In the genomic region with DNA sequence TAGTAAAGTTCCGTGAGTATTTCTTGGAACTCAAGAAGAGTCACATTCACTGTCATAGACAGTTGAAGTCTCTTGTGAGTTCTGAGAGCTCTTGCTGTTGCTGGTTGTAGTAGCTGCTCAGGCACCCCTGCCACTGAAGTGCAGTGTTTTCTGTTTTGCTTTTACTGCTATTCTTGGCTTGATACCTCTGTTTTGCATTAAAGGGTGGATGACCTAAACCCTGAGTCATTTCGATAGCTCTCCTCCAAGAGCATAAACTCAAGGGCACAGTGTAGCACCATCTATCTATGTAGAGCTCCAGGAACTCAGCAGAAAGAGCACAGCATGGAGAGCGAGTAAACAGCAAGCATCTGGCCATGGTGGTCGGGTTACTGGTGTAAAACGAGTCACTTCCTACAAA, we compare ENCODE assay signal across 16 mouse cellular contexts. TPM values are rescaled to one million over a fixed set of nuclear protein-coding genes. Genes with fewer than 3 reads are reported as not detected.
DNase-seq lines count a peak whose midpoint lies in the region; ATAC-seq lines count a peak whose summit lies in the region.
"Had no signal": no experiment of that assay in that cellular context is flagged by ENCODE, and none has a peak within 500 bp of the region (broad histone marks: within the 10 kb centered on the region; RNA-seq: fewer than 3 reads in every experiment).

No protein-coding gene starts in this region.

- H3K4me2 ChIP-seq in heart, embryonic 11.5 days = peak overlapping the region; percentile 38
- H3K4me2 ChIP-seq in heart, embryonic 16.5 days (ENCODE audit: low read depth, low read length) = peak overlapping the region; percentile 50
- H3K4me2 ChIP-seq in forebrain, embryonic 16.5 days (ENCODE audit: low read length) = no peak overlapping the region
- no peak overlapping the region for H3K4me2 ChIP-seq in hindbrain, embryonic 12.5 days (replicated peaks)
- H3K4me2 ChIP-seq: lung, embryonic 15.5 days; midbrain, embryonic 11.5 days had no signal

- no peak for DNase-seq in heart, adult 8-10 months (ENCODE audit: low spot score)
- DNase-seq in 416B (ENCODE audit: low read depth) = peak; percentile 43
- DNase-seq in CD4-positive, CD25-positive, alpha-beta regulatory T cell, adult 2 months (ENCODE audit: low read depth, low spot score) = peak; percentile 45
- DNase-seq in left cerebral cortex, postnatal 10 days (ENCODE audit: extremely low spot score in 1 of 2, low spot score in 2 of 2) = no peak
- DNase-seq: adrenal gland, postnatal 25 days; kidney, postnatal 4 days; retina, postnatal 1 day; spleen, adult 18-20 months; thymus, adult 18-20 months had no signal

- intact Hi-C loops in left cerebral cortex, postnatal 10 days (cut with DNase I) = no loop called here

- H3K9ac ChIP-seq in heart, embryonic 11.5 days (ENCODE audit: low read depth, low read length) = no peak overlapping the region
- H3K9ac ChIP-seq in heart, embryonic 16.5 days (ENCODE audit: low read length) = peak overlapping the region; percentile 29; the same call in 1 of the 2 replicates
- no peak overlapping the region for H3K9ac ChIP-seq in forebrain, embryonic 16.5 days (replicated peaks; ENCODE audit: low read depth, low read length)
- no peak overlapping the region for H3K9ac ChIP-seq in hindbrain, embryonic 12.5 days
- H3K9ac ChIP-seq: lung, embryonic 15.5 days had no signal

- no peaks in the 10 kb centered on the region for H3K27me3 ChIP-seq in heart, embryonic 11.5 days (ENCODE audit: control insufficient read depth, insufficient read depth, low read length)
- no peaks in the 10 kb centered on the region for H3K27me3 ChIP-seq in heart, embryonic 16.5 days (ENCODE audit: control insufficient read depth, insufficient read depth, low read length)
- H3K27me3 ChIP-seq in forebrain, embryonic 16.5 days (replicated peaks; ENCODE audit: control insufficient read depth, insufficient read depth, low read length) = no peaks in the 10 kb centered on the region
- H3K27me3 ChIP-seq in hindbrain, embryonic 12.5 days = no peaks in the 10 kb centered on the region
- H3K27me3 ChIP-seq: lung, embryonic 15.5 days had no signal

- H3K27ac ChIP-seq in heart, embryonic 11.5 days (ENCODE audit: low read depth, low read length) = 0 out of 2 replicates have a peak overlapping the region, but pooled peaks have one; percentile 4
- peak overlapping the region; percentile 78 for H3K27ac ChIP-seq in heart, embryonic 16.5 days (ENCODE audit: low read length)
- no peak overlapping the region for H3K27ac ChIP-seq in forebrain, embryonic 16.5 days (ENCODE audit: low read length)
- H3K27ac ChIP-seq in hindbrain, embryonic 12.5 days = no peak overlapping the region
- H3K27ac ChIP-seq: lung, embryonic 15.5 days had no signal

- no peak for ATAC-seq in heart, embryonic 11.5 days (replicated peaks; ENCODE audit: insufficient number of reproducible peaks, low FRiP score, low TSS enrichment)
- no peak; the same call in 1 of the 2 replicates for ATAC-seq in heart, embryonic 16.5 days (replicated peaks; ENCODE audit: extremely low read depth, insufficient read depth, low FRiP score)
- no peak for ATAC-seq in forebrain, embryonic 16.5 days
- no peak for ATAC-seq in hindbrain, embryonic 12.5 days (ENCODE audit: low FRiP score)
- ATAC-seq: intestine, postnatal 0 days had no signal

- H3K36me3 ChIP-seq in heart, embryonic 11.5 days (ENCODE audit: control insufficient read depth, insufficient read depth, low read length) = no peaks in the 10 kb centered on the region
- no peaks in the 10 kb centered on the region for H3K36me3 ChIP-seq in heart, embryonic 16.5 days (ENCODE audit: control insufficient read depth, insufficient read depth)
- H3K36me3 ChIP-seq in forebrain, embryonic 16.5 days (ENCODE audit: control insufficient read depth, insufficient read depth) = no peaks in the 10 kb centered on the region
- no peaks in the 10 kb centered on the region for H3K36me3 ChIP-seq in hindbrain, embryonic 12.5 days
- H3K36me3 ChIP-seq: lung, embryonic 15.5 days had no signal

- H3K9me3 ChIP-seq in heart, embryonic 11.5 days (replicated peaks; ENCODE audit: control insufficient read depth, low read length) = no peaks in the 10 kb centered on the region
- no peaks in the 10 kb centered on the region for H3K9me3 ChIP-seq in heart, embryonic 16.5 days (replicated peaks; ENCODE audit: control insufficient read depth, low read length)
- no peaks in the 10 kb centered on the region for H3K9me3 ChIP-seq in forebrain, embryonic 16.5 days (ENCODE audit: control insufficient read depth, low read length)
- no peaks in the 10 kb centered on the region for H3K9me3 ChIP-seq in hindbrain, embryonic 12.5 days (replicated peaks)
- H3K9me3 ChIP-seq: lung, embryonic 15.5 days had no signal

- WGBS in heart, embryonic 11.5 days (ENCODE audit: insufficient replicate concordance) = 35% methylated on average over 5 of the region's 5 CpGs
- 24% methylated on average over 5 of the region's 5 CpGs for WGBS in heart, embryonic 16.5 days
- 68% methylated on average over 5 of the region's 5 CpGs for WGBS in forebrain, embryonic 16.5 days
- 57% methylated on average over 5 of the region's 5 CpGs for WGBS in hindbrain, embryonic 12.5 days

- peaks cover 12% of the 10 kb centered on the region for H3K4me1 ChIP-seq in heart, embryonic 11.5 days (ENCODE audit: control insufficient read depth, insufficient read depth, low read length)
- H3K4me1 ChIP-seq in heart, embryonic 16.5 days (ENCODE audit: control insufficient read depth, insufficient read depth, low read length) = peaks cover 26% of the 10 kb centered on the region
- peaks cover 14% of the 10 kb centered on the region for H3K4me1 ChIP-seq in forebrain, embryonic 16.5 days (replicated peaks; ENCODE audit: control insufficient read depth, insufficient read depth, low read length)
- H3K4me1 ChIP-seq in hindbrain, embryonic 12.5 days = peaks cover 23% of the 10 kb centered on the region

- H3K4me3 ChIP-seq in heart, embryonic 11.5 days (ENCODE audit: low read depth, low read length) = no peak overlapping the region
- H3K4me3 ChIP-seq in heart, embryonic 16.5 days (ENCODE audit: low read length) = no peak overlapping the region; the same call in 1 of the 2 replicates
- no peak overlapping the region for H3K4me3 ChIP-seq in forebrain, embryonic 16.5 days (replicated peaks; ENCODE audit: low read length)
- no peak overlapping the region for H3K4me3 ChIP-seq in hindbrain, embryonic 12.5 days
- H3K4me3 ChIP-seq: lung, embryonic 15.5 days had no signal

RNA-seq across cellular contexts. Expression of a gene that starts 2.1 kb away (rescaled TPM):
- polyA plus RNA-seq in heart, embryonic 11.5 days (2014; fragmentation: Nextera tagmentation; extraction: Ambion mirVana) = 115 and 123 TPM in 2 replicates
- total RNA-seq in heart, adult 8-10 months (2022) = 100 to 1,000 TPM; 118 to 129 (median 127) TPM
- polyA plus RNA-seq in heart, embryonic 16.5 days (2015; fragmentation: Nextera tagmentation; extraction: Ambion mirVana) = 116 and 117 TPM in 2 replicates
- 100 to 1,000 TPM; 247 to 259 TPM for total RNA-seq in left cerebral cortex, postnatal 10 days (2021)
- polyA plus RNA-seq in forebrain, embryonic 16.5 days (2015; fragmentation: Nextera tagmentation; extraction: Ambion mirVana) = 198 and 210 TPM in 2 replicates
- polyA plus RNA-seq in hindbrain, embryonic 12.5 days (2016; fragmentation: Nextera tagmentation; extraction: Ambion mirVana) = 144 and 158 TPM in 2 replicates

Comparison
In these comparisons a context has a peak if more than half of its experiments do, and no peak if none do; other contexts are left out.
1. H3K27ac ChIP-seq: peak in heart, embryonic 11.5 days (single experiment) and heart, embryonic 16.5 days (single experiment); none in forebrain, embryonic 16.5 days (single experiment) and hindbrain, embryonic 12.5 days (single experiment).
2. H3K4me2 ChIP-seq: peak in heart, embryonic 11.5 days (single experiment) and heart, embryonic 16.5 days (single experiment); none in forebrain, embryonic 16.5 days (single experiment) and hindbrain, embryonic 12.5 days (single experiment).
3. DNase-seq: peak in 416B (single experiment) and CD4-positive, CD25-positive, alpha-beta regulatory T cell, adult 2 months (single experiment); none in heart, adult 8-10 months (single experiment) and left cerebral cortex, postnatal 10 days (0 of 2).